Mouse (Mus musculus): Measurements from ENCODE around the gene Nyap2.

Nyap2 gene

GRCm38 (mm10) chr1:81076831-81077664 is at the start of gene Nyap2:
Gene Nyap2, plus strand, starts transcription at chr1:81076950.
- peak; percentile 36 for DNase-seq (ENCODE audit: inconsistent ontology term)

- DNase-seq (ENCODE audit: inconsistent ontology term) = no peak
Measured at GRCm38 (mm10) chr1:81042907-81043868, 33.6 kb upstream of the Nyap2 start.

GRCm38 (mm10) chr1:81058340-81058739 is 18.4 kb upstream of the Nyap2 start:
- no peak for DNase-seq (ENCODE audit: inconsistent ontology term)

GRCm38 (mm10) chr1:81058835-81059234 is 17.9 kb upstream of the Nyap2 start:
- DNase-seq (ENCODE audit: inconsistent ontology term) = no peak

- DNase-seq (ENCODE audit: inconsistent ontology term) = no peak
Measured at GRCm38 (mm10) chr1:81062811-81063210, 13.9 kb upstream of the Nyap2 start.

- no peak for DNase-seq (ENCODE audit: inconsistent ontology term)
Measured at GRCm38 (mm10) chr1:81076259-81076658, 491 bp upstream of the Nyap2 start.

- no peak for DNase-seq (ENCODE audit: inconsistent ontology term)
Measured at GRCm38 (mm10) chr1:81077665-81078314, 1.0 kb downstream of the Nyap2 start.

GRCm38 (mm10) chr1:81087485-81087884 is 10.7 kb downstream of the Nyap2 start:
- DNase-seq (ENCODE audit: inconsistent ontology term) = no peak

GRCm38 (mm10) chr1:81090400-81090799 is 13.7 kb downstream of the Nyap2 start:
- no peak for DNase-seq (ENCODE audit: inconsistent ontology term)

- no peak for DNase-seq (ENCODE audit: inconsistent ontology term)
Measured at GRCm38 (mm10) chr1:81090979-81091378, 14.2 kb downstream of the Nyap2 start.

GRCm38 (mm10) chr1:81092056-81092455 is 15.3 kb downstream of the Nyap2 start:
- DNase-seq (ENCODE audit: inconsistent ontology term) = no peak

GRCm38 (mm10) chr1:81092886-81093285 is 16.1 kb downstream of the Nyap2 start:
- DNase-seq (ENCODE audit: inconsistent ontology term) = no peak

- DNase-seq (ENCODE audit: inconsistent ontology term) = peak; percentile 63
Measured at GRCm38 (mm10) chr1:81098950-81099349, 22.2 kb downstream of the Nyap2 start.

GRCm38 (mm10) chr1:81101749-81102148 is 25.0 kb downstream of the Nyap2 start:
- DNase-seq (ENCODE audit: inconsistent ontology term) = no peak

GRCm38 (mm10) chr1:81119732-81120131 is 43.0 kb downstream of the Nyap2 start:
- no peak for DNase-seq (ENCODE audit: inconsistent ontology term)

GRCm38 (mm10) chr1:81132007-81132712 is 55.4 kb downstream of the Nyap2 start:
- no peak for DNase-seq (ENCODE audit: inconsistent ontology term)

- no peak for DNase-seq (ENCODE audit: inconsistent ontology term)
Measured at GRCm38 (mm10) chr1:81143855-81144254, 67.1 kb downstream of the Nyap2 start.

- DNase-seq (ENCODE audit: inconsistent ontology term) = no peak
Measured at GRCm38 (mm10) chr1:81145576-81145975, 68.8 kb downstream of the Nyap2 start.

GRCm38 (mm10) chr1:81169245-81169644 is 92.5 kb downstream of the Nyap2 start:
- DNase-seq (ENCODE audit: inconsistent ontology term) = no peak

- DNase-seq (ENCODE audit: inconsistent ontology term) = peak; percentile 85
Measured at GRCm38 (mm10) chr1:81172703-81173102, 96.0 kb downstream of the Nyap2 start.

GRCm38 (mm10) chr1:81173303-81173702 is 96.6 kb downstream of the Nyap2 start:
- DNase-seq (ENCODE audit: inconsistent ontology term) = peak; percentile 57
